Mouse (Mus musculus): Measurements from ENCODE around the gene Dtl. TPM values are rescaled to one million over a fixed set of nuclear protein-coding genes. Genes with fewer than 3 reads are reported as not detected.

Dtl gene
- polyA plus RNA-seq, 1 experiment from 2014 or later = 39.9 TPM

DNA sequence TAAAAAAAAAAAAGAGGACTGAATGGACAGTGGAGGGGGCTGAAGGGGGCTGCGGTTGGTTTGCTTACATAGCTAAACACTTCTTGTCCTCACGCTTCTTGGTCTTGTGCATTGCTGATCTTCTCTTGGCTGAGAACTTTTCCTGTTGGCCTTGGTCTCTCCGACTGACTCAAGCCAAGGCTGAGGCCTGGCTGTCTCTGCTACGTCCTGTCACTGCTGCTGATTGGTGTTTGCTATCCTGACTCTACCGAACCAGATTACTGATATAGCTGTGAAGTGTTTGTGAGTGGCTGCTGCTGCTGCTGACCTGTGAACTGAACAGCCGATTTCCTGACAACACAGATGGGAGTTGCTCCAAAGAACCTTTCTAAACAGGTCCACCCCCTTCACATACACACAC is 66.2 kb downstream of the Dtl start:
- H3K27me3 ChIP-seq (ENCODE audit: control insufficient read depth, insufficient read depth, low read length) = no peaks in the 10 kb centered on the region
- H3K9ac ChIP-seq (ENCODE audit: low read length) = no peak overlapping the region
- WGBS = 76% methylated on average over 6 of the region's 6 CpGs
- no peaks in the 10 kb centered on the region for H3K9me3 ChIP-seq (replicated peaks; ENCODE audit: control insufficient read depth, low read length)
- H3K4me1 ChIP-seq (ENCODE audit: control insufficient read depth, insufficient read depth, low read length) = 0 out of 2 replicates have a peak, but pooled peaks cover 2% of the 10 kb centered on the region
- ATAC-seq (ENCODE audit: insufficient read depth, low FRiP score) = no peak
- H3K36me3 ChIP-seq (ENCODE audit: control insufficient read depth, insufficient read depth, low read length) = no peaks in the 10 kb centered on the region
- no peak overlapping the region for H3K4me2 ChIP-seq (ENCODE audit: low read depth, low read length)
- H3K4me3 ChIP-seq (replicated peaks; ENCODE audit: low read length) = no peak overlapping the region
- H3K27ac ChIP-seq (ENCODE audit: low read length) = no peak overlapping the region

DNA sequence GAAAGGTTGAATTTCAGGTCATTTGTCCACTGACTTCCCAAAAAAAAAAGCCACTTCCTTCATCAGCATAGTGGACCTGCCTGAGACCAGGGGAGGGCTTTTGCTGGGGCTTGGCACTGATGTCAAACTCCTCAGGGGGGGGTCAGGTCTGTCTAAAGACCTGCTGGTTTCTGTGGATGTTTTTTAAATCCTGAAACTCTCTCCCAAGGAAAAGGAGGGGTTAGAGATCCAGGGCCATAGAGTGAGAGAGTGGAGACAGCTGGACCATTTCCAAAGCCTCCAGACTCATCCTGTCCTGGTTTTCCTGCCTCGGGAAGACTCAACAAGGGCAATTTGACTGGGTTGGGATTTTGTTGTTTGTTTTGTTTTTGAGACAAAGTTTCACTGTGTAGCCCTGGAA is 68.6 kb downstream of the Dtl start:
- 12% methylated on average over 1 of the region's 1 CpGs for WGBS
- no peaks in the 10 kb centered on the region for H3K36me3 ChIP-seq (ENCODE audit: control insufficient read depth, insufficient read depth, low read length)
- H3K9ac ChIP-seq (ENCODE audit: low read length) = no peak overlapping the region
- no peak overlapping the region for H3K4me2 ChIP-seq (ENCODE audit: low read depth, low read length)
- no peak for ATAC-seq (ENCODE audit: insufficient read depth, low FRiP score)
- no peaks in the 10 kb centered on the region for H3K27me3 ChIP-seq (ENCODE audit: control insufficient read depth, insufficient read depth, low read length)
- H3K4me3 ChIP-seq (replicated peaks; ENCODE audit: low read length) = no peak overlapping the region
- no peaks in the 10 kb centered on the region for H3K9me3 ChIP-seq (replicated peaks; ENCODE audit: control insufficient read depth, low read length)
- 0 out of 2 replicates have a peak, but pooled peaks cover 2% of the 10 kb centered on the region for H3K4me1 ChIP-seq (ENCODE audit: control insufficient read depth, insufficient read depth, low read length)
- no peak overlapping the region for H3K27ac ChIP-seq (ENCODE audit: low read length)

- no peak for ATAC-seq (ENCODE audit: insufficient read depth, low FRiP score)
- Histone ChIP-seq H3K9me3 (replicated peaks; ENCODE audit: control insufficient read depth, low read length) (no peaks in the 10 kb centered on the region), H3K4me3 (replicated peaks; ENCODE audit: low read length) (no peak overlapping the region), H3K4me1 (ENCODE audit: control insufficient read depth, insufficient read depth, low read length) (peaks cover 6% of the 10 kb centered on the region; the same call in 1 of the 2 replicates), H3K27ac (ENCODE audit: low read length) (no peak overlapping the region), H3K4me2 (ENCODE audit: low read depth, low read length) (no peak overlapping the region), H3K27me3 (ENCODE audit: control insufficient read depth, insufficient read depth, low read length) (no peaks in the 10 kb centered on the region), H3K9ac (ENCODE audit: low read length) (no peak overlapping the region), H3K36me3 (ENCODE audit: control insufficient read depth, insufficient read depth, low read length) (no peaks in the 10 kb centered on the region)
- 89% methylated on average over 6 of the region's 6 CpGs for WGBS
Observed at GRCm38 (mm10) chr1:191499666-191500065, 75.7 kb downstream of the Dtl start.

DNA sequence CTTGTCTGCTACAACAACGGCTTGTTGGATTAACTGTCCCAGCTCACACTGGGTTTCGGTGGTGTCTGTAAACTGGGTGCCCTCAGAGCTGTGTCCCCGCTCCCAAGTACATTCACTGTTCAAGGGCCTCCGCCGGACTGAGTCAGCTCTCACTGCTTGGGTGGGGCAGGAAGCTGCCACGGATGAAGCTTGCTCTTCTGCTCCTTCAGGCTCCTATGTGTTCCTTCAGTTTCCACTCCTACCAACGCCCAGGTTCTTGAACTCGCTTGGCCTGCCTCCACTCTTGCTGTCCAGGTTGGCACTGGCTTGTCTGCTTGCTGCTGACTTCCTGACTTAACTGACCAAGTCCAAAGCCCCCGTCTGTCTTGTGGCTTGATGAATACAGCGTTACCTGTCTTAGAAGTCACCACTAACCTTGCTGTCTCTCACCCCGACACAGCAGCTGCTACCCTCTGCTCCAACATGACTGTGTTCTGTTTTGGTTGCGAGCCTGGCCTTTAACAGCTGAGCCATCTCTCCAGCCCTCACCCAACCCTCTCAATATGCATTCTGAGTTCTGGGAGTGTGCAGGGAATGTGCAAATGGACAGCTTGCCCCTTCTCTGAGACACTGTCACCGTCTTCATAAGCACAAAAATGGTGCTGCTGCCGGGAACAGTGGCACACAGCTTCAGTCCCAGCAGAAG is 76.9 kb downstream of the Dtl start:
- Histone ChIP-seq H3K36me3 (ENCODE audit: control insufficient read depth, insufficient read depth, low read length) (no peaks in the 10 kb centered on the region), H3K4me1 (ENCODE audit: control insufficient read depth, insufficient read depth, low read length) (peaks cover 10% of the 10 kb centered on the region), H3K9me3 (replicated peaks; ENCODE audit: control insufficient read depth, low read length) (no peaks in the 10 kb centered on the region), H3K9ac (ENCODE audit: low read length) (no peak overlapping the region; the same call in 1 of the 2 replicates), H3K27ac (ENCODE audit: low read length) (peak overlapping the region; percentile 78), H3K27me3 (ENCODE audit: control insufficient read depth, insufficient read depth, low read length) (no peaks in the 10 kb centered on the region), H3K4me2 (ENCODE audit: low read depth, low read length) (no peak overlapping the region), H3K4me3 (replicated peaks; ENCODE audit: low read length) (no peak overlapping the region)
- peak; percentile 80; the same call in 1 of the 2 replicates for ATAC-seq (ENCODE audit: insufficient read depth, low FRiP score)
- WGBS = 69% methylated on average over 14 of the region's 14 CpGs

GRCm38 (mm10) chr1:191496676-191497075 is 78.7 kb downstream of the Dtl start:
- H3K9ac ChIP-seq (ENCODE audit: low read length) = no peak overlapping the region
- H3K27ac ChIP-seq (ENCODE audit: low read length) = no peak overlapping the region
- H3K36me3 ChIP-seq (ENCODE audit: control insufficient read depth, insufficient read depth, low read length) = no peaks in the 10 kb centered on the region
- 81% methylated on average over 1 of the region's 1 CpGs for WGBS
- H3K4me1 ChIP-seq (ENCODE audit: control insufficient read depth, insufficient read depth, low read length) = peaks cover 10% of the 10 kb centered on the region
- H3K4me2 ChIP-seq (ENCODE audit: low read depth, low read length) = no peak overlapping the region
- H3K4me3 ChIP-seq (replicated peaks; ENCODE audit: low read length) = no peak overlapping the region
- H3K9me3 ChIP-seq (replicated peaks; ENCODE audit: control insufficient read depth, low read length) = no peaks in the 10 kb centered on the region
- ATAC-seq (ENCODE audit: insufficient read depth, low FRiP score) = no peak
- H3K27me3 ChIP-seq (ENCODE audit: control insufficient read depth, insufficient read depth, low read length) = no peaks in the 10 kb centered on the region

GRCm38 (mm10) chr1:191495051-191495467 is 80.3 kb downstream of the Dtl start:
- no peak overlapping the region for H3K27ac ChIP-seq (ENCODE audit: low read length)
- no peaks in the 10 kb centered on the region for H3K36me3 ChIP-seq (ENCODE audit: control insufficient read depth, insufficient read depth, low read length)
- H3K9me3 ChIP-seq (replicated peaks; ENCODE audit: control insufficient read depth, low read length) = no peaks in the 10 kb centered on the region
- 46% methylated on average over 10 of the region's 10 CpGs for WGBS
- H3K4me2 ChIP-seq (ENCODE audit: low read depth, low read length) = no peak overlapping the region
- ATAC-seq (ENCODE audit: insufficient read depth, low FRiP score) = no peak
- H3K9ac ChIP-seq (ENCODE audit: low read length) = no peak overlapping the region
- H3K4me3 ChIP-seq (replicated peaks; ENCODE audit: low read length) = no peak overlapping the region
- H3K4me1 ChIP-seq (ENCODE audit: control insufficient read depth, insufficient read depth, low read length) = peaks cover 10% of the 10 kb centered on the region
- H3K27me3 ChIP-seq (ENCODE audit: control insufficient read depth, insufficient read depth, low read length) = no peaks in the 10 kb centered on the region

- Histone ChIP-seq H3K36me3 (ENCODE audit: control insufficient read depth, insufficient read depth, low read length) (no peaks in the 10 kb centered on the region), H3K4me3 (replicated peaks; ENCODE audit: low read length) (no peak overlapping the region), H3K27ac (ENCODE audit: low read length) (no peak overlapping the region), H3K9me3 (replicated peaks; ENCODE audit: control insufficient read depth, low read length) (no peaks in the 10 kb centered on the region), H3K4me2 (ENCODE audit: low read depth, low read length) (no peak overlapping the region), H3K27me3 (ENCODE audit: control insufficient read depth, insufficient read depth, low read length) (no peaks in the 10 kb centered on the region), H3K9ac (ENCODE audit: low read length) (no peak overlapping the region), H3K4me1 (ENCODE audit: control insufficient read depth, insufficient read depth, low read length) (peaks cover 10% of the 10 kb centered on the region)
- 50% methylated on average over 2 of the region's 2 CpGs for WGBS
- ATAC-seq (ENCODE audit: insufficient read depth, low FRiP score) = no peak
Observed at GRCm38 (mm10) chr1:191494303-191494655, 81.1 kb downstream of the Dtl start.

- H3K4me1 ChIP-seq (ENCODE audit: control insufficient read depth, insufficient read depth, low read length) = peaks cover 10% of the 10 kb centered on the region
- H3K27ac ChIP-seq (ENCODE audit: low read length) = no peak overlapping the region
- ATAC-seq (ENCODE audit: insufficient read depth, low FRiP score) = no peak
- H3K4me3 ChIP-seq (replicated peaks; ENCODE audit: low read length) = no peak overlapping the region
- no peaks in the 10 kb centered on the region for H3K36me3 ChIP-seq (ENCODE audit: control insufficient read depth, insufficient read depth, low read length)
- no peak overlapping the region for H3K9ac ChIP-seq (ENCODE audit: low read length)
- 61% methylated on average over 13 of the region's 13 CpGs for WGBS
- H3K4me2 ChIP-seq (ENCODE audit: low read depth, low read length) = no peak overlapping the region
- no peaks in the 10 kb centered on the region for H3K27me3 ChIP-seq (ENCODE audit: control insufficient read depth, insufficient read depth, low read length)
- no peaks in the 10 kb centered on the region for H3K9me3 ChIP-seq (replicated peaks; ENCODE audit: control insufficient read depth, low read length)
Observed at GRCm38 (mm10) chr1:191493476-191494302, 81.7 kb downstream of the Dtl start.

GRCm38 (mm10) chr1:191490446-191490845 is 84.9 kb downstream of the Dtl start:
- Histone ChIP-seq H3K4me1 (ENCODE audit: control insufficient read depth, insufficient read depth, low read length) (peaks cover 10% of the 10 kb centered on the region), H3K4me3 (replicated peaks; ENCODE audit: low read length) (no peak overlapping the region), H3K9me3 (replicated peaks; ENCODE audit: control insufficient read depth, low read length) (no peaks in the 10 kb centered on the region), H3K27ac (ENCODE audit: low read length) (no peak overlapping the region), H3K4me2 (ENCODE audit: low read depth, low read length) (no peak overlapping the region), H3K36me3 (ENCODE audit: control insufficient read depth, insufficient read depth, low read length) (no peaks in the 10 kb centered on the region), H3K9ac (ENCODE audit: low read length) (no peak overlapping the region), H3K27me3 (ENCODE audit: control insufficient read depth, insufficient read depth, low read length) (no peaks in the 10 kb centered on the region)
- WGBS = 49% methylated on average over 7 of the region's 7 CpGs
- peak; percentile 52; the same call in 1 of the 2 replicates for ATAC-seq (ENCODE audit: insufficient read depth, low FRiP score)
